Mouse (Mus musculus) embryonic fibroblast, embryonic 13.5 days (primary cell): ENCODE results near the gene U2surp.

Source experiments
- CTCF ChIP-seq: IDR thresholded peaks from 2 replicates; pipeline ENCODE4 v1.5.1; 2011; ENCODE audit warnings: mild to moderate bottlenecking, control low read depth, low read length, moderate library complexity, borderline replicate concordance; ENCODE audit not compliant: insufficient read depth
- POLR2A ChIP-seq: IDR thresholded peaks from 2 replicates; pipeline ENCODE4 v1.6.1; 2011; ENCODE audit warnings: low read depth, mild to moderate bottlenecking, control low read depth, low read length, moderate library complexity

- no peak for TF ChIP-seq CTCF
- no peak for TF ChIP-seq POLR2A
Measured at GRCm38 (mm10) chr9:95522561-95522960, 10.8 kb upstream of the U2surp start.
